Mouse (Mus musculus): Measurements from ENCODE around the gene Uck2.

DNA sequence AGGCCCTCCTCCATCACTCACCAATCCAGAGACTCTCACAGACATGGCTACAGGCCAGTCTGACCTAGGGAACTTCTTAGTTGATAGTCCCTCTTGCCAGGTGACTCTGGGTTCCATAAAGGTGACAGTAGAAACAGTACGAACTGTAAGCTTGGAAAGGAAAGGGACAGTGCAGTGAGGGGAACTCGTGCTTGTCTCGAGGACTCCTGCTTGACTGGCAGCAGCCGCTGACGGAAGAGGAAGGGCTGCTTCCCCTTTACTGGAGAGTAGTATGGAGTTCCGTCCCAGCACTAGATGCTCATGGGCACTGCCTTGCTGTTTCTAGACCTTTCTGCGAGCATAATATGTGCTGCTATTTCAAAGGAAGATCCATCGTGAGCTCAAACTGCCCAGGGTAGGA, 46.0 kb upstream of the Uck2 start:
- TF ChIP-seq CTCF (IDR thresholded peaks at IDR 0.05; ENCODE audit: borderline replicate concordance, control insufficient read depth, extremely low read depth, insufficient read depth, low read length, poor library complexity) = no peak
- TF ChIP-seq POLR2A (IDR thresholded peaks at IDR 0.05; ENCODE audit: control insufficient read depth, extremely low read depth, insufficient read depth, low read length, poor library complexity) = no peak
